Mouse (Mus musculus) lung, embryonic 14.5 days (tissue): ENCODE data around the gene Vwa3b. TPM values are rescaled to one million over a fixed set of nuclear protein-coding genes. Genes with fewer than 3 reads are reported as not detected.

Experiments used
- ATAC-seq: fragments of 200-750 bp; cut with Nextera tagmentation; 2 replicates; pipeline ENCODE4 v1.8.0; 2017; ENCODE audit warnings: mild to moderate bottlenecking, moderate TSS enrichment, moderate library complexity; ENCODE audit not compliant: insufficient read depth
- DNase-seq: peaks from one replicate; pipeline ENCODE4 v3.0.0-alpha.2; 2015
- H3K27ac ChIP-seq: fragments of 300-500 bp; sonication (generic); 2 replicates; pipeline ENCODE4 v1.5.1; 2014; ENCODE audit warnings: low read depth, mild to moderate bottlenecking, moderate library complexity
- H3K27me3 ChIP-seq: fragments of 300-500 bp; sonication (generic); 2 replicates; pipeline ENCODE4 v1.6.1; 2014; ENCODE audit warnings: low read length, control low read depth; ENCODE audit not compliant: insufficient read depth
- H3K36me3 ChIP-seq: fragments of 300-500 bp; sonication (generic); 2 replicates; pipeline ENCODE4 v1.6.1; 2014; ENCODE audit warnings: control low read depth; ENCODE audit not compliant: insufficient read depth
- H3K4me1 ChIP-seq: fragments of 300-500 bp; sonication (generic); 2 replicates; pipeline ENCODE4 v1.6.1; 2014; ENCODE audit warnings: antibody characterized with exemption, control low read depth; ENCODE audit not compliant: insufficient read depth
- H3K4me2 ChIP-seq: fragments of 300-500 bp; sonication (generic); 2 replicates; pipeline ENCODE4 v1.6.1; 2014; ENCODE audit warnings: mild to moderate bottlenecking
- H3K4me3 ChIP-seq: fragments of 300-500 bp; sonication (generic); 2 replicates; pipeline ENCODE4 v1.5.1; 2014; ENCODE audit warnings: low read depth, low read length
- H3K9ac ChIP-seq: fragments of 300-500 bp; sonication (generic); 2 replicates; pipeline ENCODE4 v1.6.1; 2014
- H3K9me3 ChIP-seq: fragments of 300-500 bp; sonication (generic); 2 replicates; pipeline ENCODE4 v1.6.1; 2016; ENCODE audit warnings: low read depth, low read length, control low read depth
- CTCF ChIP-seq: IDR thresholded peaks from 2 replicates; pipeline ENCODE4 v1.5.1; 2016; ENCODE audit warnings: antibody characterized with exemption, low read depth
- WGBS: fragments of 180-500 bp; shearing (Covaris S2); extraction: QIAGEN DNeasy Blood & Tissue Kit; methylation state at CpG from one replicate; pipeline ENCODE4 v1.1.7; 2014; 5-methylcytosine and 5-hydroxymethylcytosine counted together
- polyA plus RNA-seq: library from polyadenylated mRNA; unstranded; fragments of >200 nt; fragmentation: Nextera tagmentation; extraction: Ambion mirVana; gene quantifications from 2 replicates; pipeline ENCODE4 v1.2.1, GENCODE M21; 2014

Gene Vwa3b
- polyA plus RNA-seq, 1 experiment from 2014 or later: not detected

GRCm38 (mm10) chr1:37231295-37231701 is 204.9 kb downstream of the Vwa3b start:
- no peaks in the 10 kb centered on the region for H3K27me3 ChIP-seq
- H3K36me3 ChIP-seq: no peaks in the 10 kb centered on the region
- no peak overlapping the region for H3K9ac ChIP-seq
- 31% methylated on average over 6 of the region's 6 CpGs for WGBS
- no peak overlapping the region for H3K4me2 ChIP-seq
- H3K4me3 ChIP-seq: no peak overlapping the region
- ATAC-seq (no peak), DNase-seq (peak; percentile 27)
- no peak for TF ChIP-seq CTCF
- H3K27ac ChIP-seq: no peak overlapping the region
- H3K9me3 ChIP-seq: no peaks in the 10 kb centered on the region
- no peaks in the 10 kb centered on the region for H3K4me1 ChIP-seq

Other genes with a start within 250 kb of the Vwa3b start
- 18.4 TPM in 2 replicates for gene Tmem131, start 82.9 kb upstream of the Vwa3b start, polyA plus RNA-seq
- gene Cnga3, start 187.8 kb downstream of the Vwa3b start, polyA plus RNA-seq: not detected in 2 replicates